Mouse (Mus musculus) heart, adult 2 months (tissue): ENCODE measurements at regions not wholly inside any gene's neighbourhood (a gene's known extent, or its start where the extent isn't known, plus 50 kb on each side); places are given as distances from the start of the nearest gene placed in this dataset.

Source experiments
- CTCF ChIP-seq: fragments of 200-600 bp; IDR thresholded peaks from 2 replicates; pipeline ENCODE4 v1.8.1; 2022; ENCODE audit warnings: antibody characterized with exemption, mild to moderate bottlenecking, moderate library complexity
- POLR2A ChIP-seq: fragments of 200-500 bp; IDR thresholded peaks from 2 replicates; pipeline ENCODE4 v1.6.1; 2011; ENCODE audit warnings: mild to moderate bottlenecking, low read depth, low read length, control low read depth; ENCODE audit not compliant: insufficient read depth

DNA sequence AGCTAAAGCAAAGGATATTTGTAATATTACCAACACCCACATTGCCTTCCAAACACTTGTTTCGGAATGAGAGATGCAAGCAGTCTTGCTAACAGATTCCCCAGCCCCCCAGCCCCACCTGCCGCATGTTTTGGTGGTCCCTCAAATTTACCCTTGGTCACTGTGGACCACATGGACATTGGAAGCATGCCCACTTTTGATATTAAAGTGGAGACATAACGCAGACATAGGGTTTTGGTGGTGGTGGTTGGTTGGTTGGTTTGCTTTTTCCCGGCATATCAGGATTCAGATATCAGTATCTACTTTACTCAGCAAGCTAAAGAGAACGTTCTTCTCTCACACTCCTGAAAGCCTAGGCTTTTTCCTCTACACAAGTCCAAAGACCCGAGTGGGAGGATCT is 381.3 kb downstream of the Zfp536 start:
- TF ChIP-seq CTCF, result no peak
- TF ChIP-seq POLR2A, result no peak
